Mouse (Mus musculus) stomach, postnatal 0 days (tissue): ENCODE data around the gene Trim17.

Experiments
- CTCF ChIP-seq: IDR thresholded peaks from 2 replicates; pipeline ENCODE4 v1.5.1; 2016; ENCODE audit warnings: antibody characterized with exemption, low read depth, mild to moderate bottlenecking, moderate library complexity
- EP300 ChIP-seq: optimal IDR thresholded peaks from 2 replicates; pipeline ENCODE3; 2016; ENCODE audit warnings: antibody characterized with exemption

DNA sequence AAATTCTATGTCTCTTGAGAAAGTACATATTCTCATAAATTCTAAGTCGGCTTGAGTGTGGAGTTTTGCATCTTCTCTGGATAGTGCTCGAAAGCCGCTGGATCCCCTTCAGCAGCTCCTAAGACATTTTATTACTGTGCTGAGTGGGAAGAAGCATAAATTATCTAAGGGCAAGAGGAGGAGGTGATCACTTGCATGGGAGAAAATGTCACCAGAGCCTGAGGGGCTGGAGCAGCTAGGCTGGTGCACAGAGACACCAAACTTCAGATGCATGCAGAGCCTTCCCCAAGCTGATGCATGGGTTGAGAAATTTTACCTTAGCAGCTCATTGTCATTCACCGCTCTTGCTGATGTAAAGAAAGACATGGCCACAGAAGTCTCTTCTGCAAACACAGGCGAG lies 10.3 kb upstream of the Trim17 start:
- TF ChIP-seq CTCF (no peak), EP300 (no peak)
